Mouse (Mus musculus) lung, adult 18-20 months (tissue): ENCODE results near the gene Steap2.

Experiments used
- DNase-seq, 2 experiments: peaks; one replicate each; pipeline ENCODE4 v3.0.0; 2022; ENCODE audit warnings: mixed read lengths in 2 of 2

Gene Steap2

GRCm38 (mm10) chr5:5663655-5664370, 30.6 kb downstream of the Steap2 start, which contains the start of gene Cfap69:
Gene Cfap69 (minus strand): TSS chr5:5664239.
- DNase-seq = peak; percentile 62 to 73

GRCm38 (mm10) chr5:5663057-5663456, 31.3 kb downstream of the Steap2 start:
- DNase-seq = peak in 1 of 2 experiments; percentile 23

GRCm38 (mm10) chr5:5658680-5659079, 35.7 kb downstream of the Steap2 start:
- peak in 1 of 2 experiments; percentile 19 for DNase-seq

GRCm38 (mm10) chr5:5657932-5658331, 36.4 kb downstream of the Steap2 start:
- DNase-seq = no peak

- no peak for DNase-seq
Observed at GRCm38 (mm10) chr5:5648817-5649569, 45.4 kb downstream of the Steap2 start.

GRCm38 (mm10) chr5:5646173-5646572, 48.2 kb downstream of the Steap2 start:
- DNase-seq = no peak

- DNase-seq = no peak
Observed at GRCm38 (mm10) chr5:5638496-5638895, 55.9 kb downstream of the Steap2 start.

GRCm38 (mm10) chr5:5625491-5625890, 68.9 kb downstream of the Steap2 start:
- DNase-seq = no peak

GRCm38 (mm10) chr5:5618329-5618728, 76.0 kb downstream of the Steap2 start:
- DNase-seq = no peak
